In genomic region chr13:108129070-108129469, GRCm38 (mm10) we compare ENCODE assay signal across 11 mouse cellular contexts. TPM values are rescaled to one million over a fixed set of nuclear protein-coding genes. Genes with fewer than 3 reads are reported as not detected.
DNase-seq lines count a peak whose midpoint lies in the region; ATAC-seq and TF ChIP-seq lines count a peak whose summit lies in the region.
"Had no signal": no experiment of that assay in that cellular context is flagged by ENCODE, and none has a peak within 500 bp of the region (broad histone marks: within the 10 kb centered on the region; RNA-seq: fewer than 3 reads in every experiment).

No protein-coding gene starts in this region.

- intact Hi-C loops in left cerebral cortex, adult 2 months (cut with DNase I), result no loop called here
- intact Hi-C loops in left cerebral cortex, postnatal 4 days (cut with DNase I), result no loop called here

- H3K9ac ChIP-seq in embryonic facial prominence, embryonic 11.5 days (replicated peaks; ENCODE audit: low read length), result no peak overlapping the region
- H3K9ac ChIP-seq in kidney, embryonic 16.5 days (replicated peaks; ENCODE audit: low read length), result no peak overlapping the region
- H3K9ac ChIP-seq: forebrain, embryonic 12.5 days had no signal

- no peaks in the 10 kb centered on the region for H3K4me1 ChIP-seq in embryonic facial prominence, embryonic 11.5 days (ENCODE audit: control insufficient read depth, insufficient read depth, low read length)
- peaks cover 14% of the 10 kb centered on the region for H3K4me1 ChIP-seq in embryonic facial prominence, embryonic 10.5 days
- 0 out of 2 replicates have a peak, but pooled peaks cover 6% of the 10 kb centered on the region for H3K4me1 ChIP-seq in kidney, embryonic 16.5 days (ENCODE audit: insufficient read depth, low read length)

- no peak overlapping the region for H3K4me2 ChIP-seq in embryonic facial prominence, embryonic 11.5 days (ENCODE audit: low read depth, low read length)
- H3K4me2 ChIP-seq in kidney, embryonic 16.5 days (replicated peaks; ENCODE audit: low read depth, low read length), result no peak overlapping the region
- H3K4me2 ChIP-seq: forebrain, embryonic 12.5 days had no signal

- H3K27me3 ChIP-seq in embryonic facial prominence, embryonic 11.5 days (ENCODE audit: control insufficient read depth, insufficient read depth, low read length), result no peaks in the 10 kb centered on the region
- H3K27me3 ChIP-seq in embryonic facial prominence, embryonic 10.5 days (replicated peaks; ENCODE audit: low read depth, poor library complexity, severe bottlenecking), result no peaks in the 10 kb centered on the region
- no peaks in the 10 kb centered on the region for H3K27me3 ChIP-seq in kidney, embryonic 16.5 days (ENCODE audit: insufficient read depth, low read length)
- H3K27me3 ChIP-seq: forebrain, embryonic 12.5 days had no signal

- peak; percentile 18 for DNase-seq in embryonic facial prominence, embryonic 11.5 days (ENCODE audit: low spot score)
- no peak for DNase-seq in embryonic facial prominence, embryonic 10.5 days (ENCODE audit: low spot score)
- no peak for DNase-seq in left cerebral cortex, adult 2 months (ENCODE audit: extremely low spot score in 1 of 2, low spot score in 2 of 2)
- DNase-seq in left cerebral cortex, postnatal 4 days, result no peak
- peak; percentile 25 for DNase-seq in MN1 (ENCODE audit: low spot score)
- no peak for DNase-seq in adrenal gland, postnatal 25 days
- DNase-seq: B cell, adult 2 months; kidney, adult 2 months had no signal

- H3K36me3 ChIP-seq in embryonic facial prominence, embryonic 11.5 days (replicated peaks; ENCODE audit: control insufficient read depth, insufficient read depth, low read depth, low read length), result no peaks in the 10 kb centered on the region
- H3K36me3 ChIP-seq in embryonic facial prominence, embryonic 10.5 days (replicated peaks), result no peaks in the 10 kb centered on the region
- no peaks in the 10 kb centered on the region for H3K36me3 ChIP-seq in kidney, embryonic 16.5 days (ENCODE audit: insufficient read depth, low read length)
- H3K36me3 ChIP-seq: forebrain, embryonic 12.5 days had no signal

- no peaks in the 10 kb centered on the region for H3K9me3 ChIP-seq in embryonic facial prominence, embryonic 11.5 days (replicated peaks; ENCODE audit: control insufficient read depth, low read length)
- no peaks in the 10 kb centered on the region for H3K9me3 ChIP-seq in embryonic facial prominence, embryonic 10.5 days
- no peaks in the 10 kb centered on the region for H3K9me3 ChIP-seq in kidney, embryonic 16.5 days (ENCODE audit: low read length)
- H3K9me3 ChIP-seq: forebrain, embryonic 12.5 days had no signal

- H3K27ac ChIP-seq in embryonic facial prominence, embryonic 11.5 days (replicated peaks; ENCODE audit: low read depth, low read length), result no peak overlapping the region
- H3K27ac ChIP-seq in embryonic facial prominence, embryonic 10.5 days (replicated peaks), result no peak overlapping the region
- H3K27ac ChIP-seq in left cerebral cortex, adult 2 months, result no peak overlapping the region
- no peak overlapping the region for H3K27ac ChIP-seq in kidney, embryonic 16.5 days (ENCODE audit: low read length)
- H3K27ac ChIP-seq: forebrain, embryonic 12.5 days had no signal

- peak; percentile 39 for TF ChIP-seq CTCF in left cerebral cortex, adult 2 months (IDR thresholded peaks at IDR 0.05)

- ATAC-seq in embryonic facial prominence, embryonic 11.5 days (replicated peaks; ENCODE audit: insufficient number of reproducible peaks, low FRiP score, low TSS enrichment, low read depth), result no peak
- peak; percentile 65 for ATAC-seq in megakaryocyte progenitor cell, adult 5-6 weeks (replicated peaks; ENCODE audit: poor library complexity)
- no peak for ATAC-seq in kidney, embryonic 16.5 days (ENCODE audit: low FRiP score, low TSS enrichment)

- H3K4me3 ChIP-seq in embryonic facial prominence, embryonic 11.5 days (ENCODE audit: low read depth, low read length), result no peak overlapping the region
- no peak overlapping the region for H3K4me3 ChIP-seq in embryonic facial prominence, embryonic 10.5 days
- no peak overlapping the region for H3K4me3 ChIP-seq in left cerebral cortex, adult 2 months
- no peak overlapping the region for H3K4me3 ChIP-seq in kidney, embryonic 16.5 days (ENCODE audit: low read length)
- H3K4me3 ChIP-seq: forebrain, embryonic 12.5 days had no signal

- 63% methylated on average over 7 of the region's 7 CpGs for WGBS in embryonic facial prominence, embryonic 11.5 days
- 66% methylated on average over 7 of the region's 7 CpGs for WGBS in embryonic facial prominence, embryonic 10.5 days
- WGBS in kidney, embryonic 16.5 days, result 70% methylated on average over 7 of the region's 7 CpGs

RNA-seq across cellular contexts. Expression of gene Ndufaf2, which starts 29.4 kb away (rescaled TPM):
- polyA plus RNA-seq in embryonic facial prominence, embryonic 11.5 days (2014; fragmentation: Nextera tagmentation; extraction: Ambion mirVana), result 99.9 and 112 TPM in 2 replicates
- 104 and 106 TPM in 2 replicates for polyA plus RNA-seq in embryonic facial prominence, embryonic 10.5 days (2016; fragmentation: Nextera tagmentation; extraction: Ambion mirVana)
- total RNA-seq in left cerebral cortex, adult 2 months (2021), result 10 to 100 TPM; 21.1 to 27.2 TPM
- total RNA-seq in left cerebral cortex, postnatal 4 days (2021), result 10 to 100 TPM; 30.5 to 30.9 TPM
- total RNA-seq in megakaryocyte progenitor cell, adult 5-6 weeks (2015), result 51.2 and 55.0 TPM in 2 replicates
- 63.4 and 68.2 TPM in 2 replicates for total RNA-seq in megakaryocyte progenitor cell, adult 5-6 weeks (2017)
- polyA plus RNA-seq in kidney, embryonic 16.5 days (2015; fragmentation: Nextera tagmentation; extraction: Ambion mirVana), result 72.0 and 72.6 TPM in 2 replicates
- total RNA-seq in adrenal gland, postnatal 25 days (2021), result 31.7 and 46.4 TPM in 2 replicates

RNA-seq across cellular contexts. Expression of gene Ercc8, which starts 29.5 kb away (rescaled TPM):
- polyA plus RNA-seq in embryonic facial prominence, embryonic 11.5 days (2014; fragmentation: Nextera tagmentation; extraction: Ambion mirVana), result 24.2 and 25.7 TPM in 2 replicates
- 24.2 and 24.9 TPM in 2 replicates for polyA plus RNA-seq in embryonic facial prominence, embryonic 10.5 days (2016; fragmentation: Nextera tagmentation; extraction: Ambion mirVana)
- 10 to 100 TPM; 17.5 to 19.9 TPM for total RNA-seq in left cerebral cortex, adult 2 months (2021)
- 10 to 100 TPM; 39.6 to 40.5 TPM for total RNA-seq in left cerebral cortex, postnatal 4 days (2021)
- 14.4 and 19.1 TPM in 2 replicates for total RNA-seq in megakaryocyte progenitor cell, adult 5-6 weeks (2015)
- total RNA-seq in megakaryocyte progenitor cell, adult 5-6 weeks (2017), result 14.4 and 14.9 TPM in 2 replicates
- polyA plus RNA-seq in kidney, embryonic 16.5 days (2015; fragmentation: Nextera tagmentation; extraction: Ambion mirVana), result 15.4 and 16.7 TPM in 2 replicates
- 9.1 and 13.2 TPM in 2 replicates for total RNA-seq in adrenal gland, postnatal 25 days (2021)

Comparison
In these comparisons a context has a peak if more than half of its experiments do, and no peak if none do; other contexts are left out.
1. DNase-seq: peak in embryonic facial prominence, embryonic 11.5 days (single experiment) and MN1 (single experiment); none in embryonic facial prominence, embryonic 10.5 days (single experiment), left cerebral cortex, adult 2 months (0 of 2), left cerebral cortex, postnatal 4 days (single experiment) and adrenal gland, postnatal 25 days (single experiment).